Mouse (Mus musculus) MEL (cell line): Measurements from ENCODE around the gene Pde1c. TPM values are rescaled to one million over a fixed set of nuclear protein-coding genes. Genes with fewer than 3 reads are reported as not detected.

Source experiments
- DNase-seq: peaks from one replicate; pipeline ENCODE4 v3.0.0; 2011; ENCODE audit warnings: low read depth, low spot score
- H3K27ac ChIP-seq: 2 replicates; pipeline ENCODE4 v1.5.1; 2012; ENCODE audit warnings: low read depth, mild to moderate bottlenecking, control low read depth, low read length, moderate library complexity; ENCODE audit not compliant: control insufficient read depth
- H3K27me3 ChIP-seq, 2 experiments: fragments of 150-350 bp in 1 of 2; sonication (generic) in 1 of 2; 2 replicates each; pipeline ENCODE4 v1.6.1; 2012; ENCODE audit warnings: low read length in 2 of 2, mild to moderate bottlenecking in 2 of 2, improper control_type of control experiment in 1 of 2, moderate library complexity in 1 of 2; ENCODE audit not compliant: insufficient read depth in 2 of 2, control insufficient read depth in 1 of 2
- H3K36me3 ChIP-seq, 2 experiments: 2 replicates each; pipeline ENCODE4 v1.6.1; 2012 to 2014; ENCODE audit warnings: low read length in 2 of 2, improper control_type of control experiment in 1 of 2, inconsistent platforms in 1 of 2, mild to moderate bottlenecking in 1 of 2; ENCODE audit not compliant: insufficient read depth in 2 of 2, control insufficient read depth in 1 of 2
- H3K4me1 ChIP-seq, 2 experiments: fragments of 150-350 bp in 1 of 2; sonication (generic) in 1 of 2; 2 replicates each; pipeline ENCODE4 v1.6.1; 2012; ENCODE audit warnings: low read length in 2 of 2, improper control_type of control experiment in 1 of 2, mild to moderate bottlenecking in 1 of 2; ENCODE audit not compliant: insufficient read depth in 2 of 2, control insufficient read depth in 1 of 2
- H3K4me3 ChIP-seq, 2 experiments: fragments of 150-350 bp in 1 of 2; sonication (generic) in 1 of 2; 2 replicates each; pipeline ENCODE4 v1.5.1; 2012; ENCODE audit warnings: low read depth in 2 of 2, low read length in 2 of 2, mild to moderate bottlenecking in 2 of 2, moderate library complexity in 2 of 2, control low read depth in 1 of 2, improper control_type of control experiment in 1 of 2; ENCODE audit not compliant: control insufficient read depth in 1 of 2, insufficient read depth in 1 of 2
- H3K79me2 ChIP-seq: 2 replicates; pipeline ENCODE4 v1.6.1; 2012; ENCODE audit warnings: mild to moderate bottlenecking, low read length, moderate library complexity; ENCODE audit not compliant: control insufficient read depth, poor library complexity, insufficient read depth
- H3K9ac ChIP-seq: 2 replicates; pipeline ENCODE4 v1.6.1; 2012; ENCODE audit warnings: low read depth, mild to moderate bottlenecking, control low read depth, low read length, moderate library complexity; ENCODE audit not compliant: control insufficient read depth, poor library complexity, severe bottlenecking
- H3K9me3 ChIP-seq: fragments of 150-350 bp; sonication (generic); replicated peaks from 2 replicates; pipeline ENCODE4 v1.6.1; 2012; ENCODE audit warnings: mild to moderate bottlenecking, low read length, improper control_type of control experiment, moderate library complexity; ENCODE audit not compliant: insufficient read depth
- CHD2 ChIP-seq: IDR thresholded peaks from 2 replicates; pipeline ENCODE4 v1.6.1; 2011; ENCODE audit warnings: low read length, improper control_type of control experiment
- E2F4 ChIP-seq: IDR thresholded peaks from 2 replicates; pipeline ENCODE4 v1.6.1; 2011; ENCODE audit warnings: low read depth, low read length, improper control_type of control experiment, borderline replicate concordance
- ELF1 ChIP-seq: IDR thresholded peaks from 2 replicates; pipeline ENCODE4 v1.6.1; 2014; ENCODE audit warnings: low read depth, mild to moderate bottlenecking, inconsistent platforms, low read length, improper control_type of control experiment, moderate library complexity
- EP300 ChIP-seq, 2 experiments: IDR thresholded peaks; 2 replicates each; pipeline ENCODE4 v1.6.1; 2011; ENCODE audit warnings: improper control_type of control experiment in 2 of 2, low read length in 2 of 2, low read depth in 1 of 2, mild to moderate bottlenecking in 1 of 2
- GATA1 ChIP-seq: IDR thresholded peaks from 2 replicates; pipeline ENCODE4 v1.6.1; 2011; ENCODE audit warnings: low read depth, low read length, improper control_type of control experiment
- JUND ChIP-seq: IDR thresholded peaks from 2 replicates; pipeline ENCODE4 v1.6.1; 2011; ENCODE audit warnings: low read depth, mild to moderate bottlenecking, improper control_type of control experiment, low read length
- KAT2A ChIP-seq: conservative IDR thresholded peaks from 2 replicates; pipeline ENCODE4 v1.6.1; 2012; ENCODE audit warnings: low read depth, low read length, improper control_type of control experiment, inconsistent platforms
- MAZ ChIP-seq: IDR thresholded peaks from 2 replicates; pipeline ENCODE4 v1.6.1; 2012; ENCODE audit warnings: low read depth, mild to moderate bottlenecking, inconsistent platforms, low read length, improper control_type of control experiment
- MEF2A ChIP-seq: IDR thresholded peaks from 2 replicates; pipeline ENCODE4 v1.6.1; 2014; ENCODE audit warnings: low read depth, mild to moderate bottlenecking, inconsistent platforms, low read length, improper control_type of control experiment; ENCODE audit not compliant: poor library complexity, insufficient replicate concordance, severe bottlenecking; ENCODE audit errors: extremely low read depth
- MXI1 ChIP-seq: IDR thresholded peaks from 2 replicates; pipeline ENCODE4 v1.6.1; 2011; ENCODE audit warnings: mild to moderate bottlenecking, low read depth, low read length, improper control_type of control experiment
- NRF1 ChIP-seq: IDR thresholded peaks from 2 replicates; pipeline ENCODE4 v1.6.1; 2014; ENCODE audit warnings: low read depth, mild to moderate bottlenecking, inconsistent platforms, low read length, improper control_type of control experiment, moderate library complexity; ENCODE audit not compliant: poor library complexity, insufficient read depth, severe bottlenecking
- POLR2AphosphoS5 ChIP-seq: IDR thresholded peaks from 2 replicates; pipeline ENCODE4 v1.6.1; 2012; ENCODE audit warnings: low read depth, borderline replicate concordance, mild to moderate bottlenecking, inconsistent platforms, low read length, moderate library complexity, mixed read lengths
- RAD21 ChIP-seq: IDR thresholded peaks from 2 replicates; pipeline ENCODE4 v1.6.1; 2011; ENCODE audit warnings: mild to moderate bottlenecking, low read depth, low read length, improper control_type of control experiment
- RCOR1 ChIP-seq: IDR thresholded peaks from 2 replicates; pipeline ENCODE4 v1.6.1; 2012; ENCODE audit warnings: low read depth, mild to moderate bottlenecking, inconsistent platforms, low read length, improper control_type of control experiment
- SIN3A ChIP-seq: IDR thresholded peaks from 2 replicates; pipeline ENCODE4 v1.6.1; 2012; ENCODE audit warnings: low read length, improper control_type of control experiment, inconsistent platforms
- TAL1 ChIP-seq: IDR thresholded peaks from 2 replicates; pipeline ENCODE4 v1.6.1; 2012; ENCODE audit warnings: mild to moderate bottlenecking, inconsistent platforms, low read length, moderate library complexity, mixed read lengths
- UBTF ChIP-seq: IDR thresholded peaks from 2 replicates; pipeline ENCODE4 v1.6.1; 2012; ENCODE audit warnings: low read depth, mild to moderate bottlenecking, inconsistent platforms, low read length, improper control_type of control experiment, moderate library complexity, borderline replicate concordance; ENCODE audit not compliant: insufficient read depth
- USF1 ChIP-seq: IDR thresholded peaks from 2 replicates; pipeline ENCODE4 v1.6.1; 2014; ENCODE audit warnings: low read depth, mild to moderate bottlenecking, inconsistent platforms, low read length, improper control_type of control experiment, moderate library complexity
- USF2 ChIP-seq, 2 experiments: IDR thresholded peaks; 2 replicates each; pipeline ENCODE4 v1.6.1; 2011 to 2012; ENCODE audit warnings: improper control_type of control experiment in 2 of 2, low read length in 2 of 2, borderline replicate concordance in 1 of 2, inconsistent platforms in 1 of 2, low read depth in 1 of 2, mild to moderate bottlenecking in 1 of 2; ENCODE audit not compliant: insufficient read depth in 1 of 2
- ZNF384 ChIP-seq: IDR thresholded peaks from 2 replicates; pipeline ENCODE4 v1.6.1; 2012; ENCODE audit warnings: low read depth, mild to moderate bottlenecking, inconsistent platforms, low read length, improper control_type of control experiment
- polyA plus RNA-seq, 2 experiments: library from polyadenylated mRNA; stranded (reverse) in 1 of 2; unstranded in 1 of 2; fragments of >175 nt in 1 of 2; fragments of >200 nt in 1 of 2; gene quantifications; 2 replicates each; pipeline versions ENCODE4 v1.2.1 to v1.2.4; 2012; ENCODE audit warnings: low replicate concordance in 2 of 2, low read depth in 1 of 2; ENCODE audit not compliant: insufficient read length in 2 of 2, insufficient read depth in 1 of 2, missing spikeins in 1 of 2
- total RNA-seq: library from RNA; depleted of rRNA; stranded (reverse); fragments of 300-350 nt; gene quantifications from 2 replicates; pipeline ENCODE4 v1.2.3, GENCODE M21; 2012

Gene Pde1c
- total and polyA plus RNA-seq, 3 experiments = not detected

DNA sequence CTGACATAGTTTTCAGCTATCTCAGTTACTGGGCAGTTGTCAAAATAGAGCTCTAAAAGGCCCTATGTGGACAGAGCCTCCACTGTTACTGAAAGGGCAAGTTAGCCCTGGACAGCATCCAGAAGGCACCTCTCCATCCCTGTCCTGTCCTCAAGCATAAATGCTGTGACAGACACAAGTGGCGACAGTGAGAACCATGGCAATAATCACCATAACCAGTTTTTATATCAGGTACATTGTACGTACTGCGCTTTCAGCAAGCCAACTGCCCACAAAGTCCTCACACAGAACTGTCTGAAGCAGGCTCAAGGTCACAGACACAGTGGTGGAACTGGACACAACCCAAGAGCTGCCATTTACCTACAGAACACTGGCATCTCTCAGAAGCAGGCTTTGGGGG, 195.2 kb downstream of the Pde1c start:
- Histone ChIP-seq H3K9ac (no peak overlapping the region), H3K27ac (no peak overlapping the region), H3K9me3 (no peaks in the 10 kb centered on the region), H3K79me2 (no peaks in the 10 kb centered on the region), H3K4me1 (no peaks in the 10 kb centered on the region), H3K27me3 (no peaks in the 10 kb centered on the region), H3K4me3 (no peak overlapping the region), H3K36me3 (no peaks in the 10 kb centered on the region)
- TF ChIP-seq MAZ = no peak
- TF ChIP-seq TAL1 = no peak
- TF ChIP-seq MXI1 = no peak
- DNase-seq = no peak

DNA sequence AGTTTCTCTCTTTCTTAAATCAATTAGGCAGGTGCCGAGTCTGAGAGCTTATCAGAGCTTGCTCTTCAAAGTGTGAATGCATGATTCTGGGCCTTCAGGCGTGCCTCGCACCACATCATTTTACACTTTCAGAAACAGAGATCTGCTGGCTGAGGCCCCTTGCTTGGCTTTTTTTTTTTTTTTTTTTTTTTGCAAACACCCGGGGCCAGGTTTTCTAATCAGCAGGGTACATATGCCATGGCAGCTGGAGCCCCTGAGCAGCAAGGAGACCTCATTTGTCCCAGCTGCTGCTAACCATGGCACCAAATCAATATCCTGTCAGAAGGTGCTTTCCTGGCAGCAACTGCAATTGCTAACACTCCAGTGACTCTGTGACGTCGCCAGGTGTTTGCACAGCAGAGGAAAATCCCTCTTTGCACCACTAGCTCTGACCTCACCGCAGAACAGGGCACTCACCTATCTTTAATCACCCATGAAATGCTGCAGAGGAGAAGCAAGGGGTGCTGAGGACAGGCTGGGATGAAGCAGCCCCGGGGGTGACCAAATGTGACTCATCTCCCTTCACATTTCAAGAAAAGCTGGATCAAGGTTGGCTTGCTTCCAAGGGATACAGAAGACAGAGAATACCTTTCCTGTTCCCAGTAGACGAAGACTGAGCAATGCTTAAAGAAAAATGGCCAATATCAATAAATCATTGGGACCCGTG, 195.7 kb downstream of the Pde1c start:
- TF ChIP-seq CHD2 (no peak), E2F4 (no peak), UBTF (no peak), USF1 (no peak), KAT2A (no peak), JUND (no peak), GATA1 (no peak), ZNF384 (no peak), EP300 (IDR thresholded peaks at IDR 0.05; ENCODE audit: low read depth in 1 of 2, low read length in 2 of 2) (no peak), NRF1 (no peak), SIN3A (no peak), MEF2A (no peak), RAD21 (no peak), POLR2AphosphoS5 (no peak), ELF1 (no peak), RCOR1 (no peak), MXI1 (no peak), USF2 (IDR thresholded peaks at IDR 0.05; ENCODE audit: borderline replicate concordance in 1 of 2, insufficient read depth in 1 of 2, low read depth in 1 of 2, low read length in 2 of 2) (no peak)
- H3K4me3 ChIP-seq = no peak overlapping the region
- H3K79me2 ChIP-seq = no peaks in the 10 kb centered on the region
- H3K27ac ChIP-seq = no peak overlapping the region
- H3K27me3 ChIP-seq = no peaks in the 10 kb centered on the region
- no peaks in the 10 kb centered on the region for H3K36me3 ChIP-seq
- no peaks in the 10 kb centered on the region for H3K9me3 ChIP-seq
- H3K9ac ChIP-seq = no peak overlapping the region
- H3K4me1 ChIP-seq = no peaks in the 10 kb centered on the region
- DNase-seq = no peak
